Mouse (Mus musculus) frontal cortex, postnatal 14 days (tissue): ENCODE results near the gene Bzw1.
"Not testable (repeated sequence)": the region's sequence is repeated elsewhere in the genome, so short reads cannot be mapped to it uniquely, and the experiment has no call there.

Experiments
- DNase-seq, 2 experiments: peaks; one replicate each; pipeline ENCODE4 v3.0.0; 2022; ENCODE audit warnings: low spot score in 2 of 2

The Bzw1 gene

GRCm38 (mm10) chr1:58392652-58393283, at the start of gene Bzw1:
TSS of gene Bzw1 (plus strand) at chr1:58392898.
- DNase-seq, result peak; percentile 84 to 85

DNA sequence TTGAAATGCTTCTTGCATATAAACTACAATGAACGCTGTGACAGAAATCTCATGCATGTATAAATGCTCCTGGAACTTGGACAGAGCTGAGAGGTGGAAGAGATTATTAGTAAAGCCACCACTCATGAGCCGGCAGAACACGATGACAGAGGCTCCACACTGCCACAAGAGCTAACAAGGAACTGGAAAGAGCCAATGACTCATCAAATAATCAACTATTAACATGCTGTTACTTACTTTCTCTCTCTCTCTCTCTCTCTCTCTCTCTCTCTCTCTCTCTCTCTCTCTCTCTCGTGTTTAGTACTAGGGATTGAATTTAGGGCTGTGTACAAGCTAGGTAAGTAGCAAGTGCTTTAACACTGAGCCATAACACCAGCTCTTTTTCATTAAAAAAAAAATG, 48.8 kb upstream of the Bzw1 start:
- DNase-seq, result no peak

- DNase-seq, result no peak
These were observed 48.1 kb upstream of the Bzw1 start for GRCm38 (mm10) chr1:58344570-58344969.

GRCm38 (mm10) chr1:58346159-58346558, 46.5 kb upstream of the Bzw1 start:
- DNase-seq, result no peak

DNA sequence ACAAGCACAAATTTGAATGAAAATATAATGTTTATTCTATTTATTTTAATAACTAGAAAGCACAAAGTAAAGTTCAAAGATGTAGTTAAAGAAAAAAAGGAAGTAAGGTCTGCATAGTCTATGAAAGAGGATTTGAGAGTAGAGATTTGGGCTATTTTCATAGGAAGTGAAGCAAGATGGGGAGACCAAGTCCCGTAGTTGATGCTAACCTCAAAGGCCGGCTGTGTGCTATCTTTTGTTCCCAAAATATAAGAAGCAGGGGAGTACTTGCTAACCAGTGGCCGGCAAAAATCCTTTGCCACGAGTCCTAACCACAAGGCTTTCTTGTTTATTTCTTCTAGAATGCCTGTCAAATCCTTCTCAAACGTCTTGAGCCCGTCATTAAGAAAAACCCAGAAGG, 44.0 kb upstream of the Bzw1 start:
- no peak for DNase-seq

- no peak for DNase-seq
These were observed 39.3 kb upstream of the Bzw1 start for GRCm38 (mm10) chr1:58353238-58353893.

DNA sequence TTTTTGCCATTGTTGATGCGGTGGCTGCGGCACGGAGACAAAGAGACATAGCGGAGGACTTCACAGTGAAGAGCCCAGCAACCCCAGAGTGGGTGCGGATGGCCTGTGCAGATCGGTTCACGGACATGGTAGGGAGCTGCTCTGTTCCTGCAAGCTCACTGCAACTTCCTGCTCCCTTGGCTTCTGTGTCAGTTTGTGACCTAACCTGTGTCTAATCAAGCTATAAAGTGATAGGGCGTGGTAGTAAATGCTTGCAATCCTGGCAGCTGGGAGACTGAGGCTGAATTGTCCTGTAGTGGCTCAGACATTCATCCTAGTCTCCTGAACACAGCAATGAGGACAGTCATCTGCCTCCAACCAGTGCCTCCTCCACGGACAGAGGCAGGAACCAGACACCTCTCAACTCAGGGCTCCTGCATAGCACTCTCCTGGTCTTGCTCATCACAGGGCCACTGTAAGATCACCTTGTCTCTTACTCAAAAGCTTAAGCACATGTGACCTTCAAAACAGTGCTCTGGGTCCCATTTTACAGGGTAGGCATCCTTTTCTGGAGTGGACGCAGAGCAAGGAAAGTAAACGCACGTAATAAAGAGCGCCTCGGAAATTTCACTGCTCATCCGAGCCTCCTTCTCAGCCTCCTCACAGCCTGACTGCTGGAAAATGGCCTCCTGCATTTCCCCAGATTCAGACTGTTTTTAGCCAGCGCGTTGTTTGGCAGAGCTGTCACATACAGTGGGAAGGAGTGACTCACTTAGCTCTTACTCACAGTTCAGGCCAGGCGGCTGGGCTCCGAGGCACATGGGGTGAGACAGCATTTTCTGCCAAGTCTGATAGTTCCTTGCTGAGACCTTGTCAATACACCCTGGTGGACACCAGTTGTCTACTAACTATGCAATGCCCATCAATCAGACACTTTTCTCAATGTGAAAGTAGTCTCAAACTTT, 33.5 kb upstream of the Bzw1 start:
- peak; percentile 31 for DNase-seq

GRCm38 (mm10) chr1:58362296-58362695, 30.4 kb upstream of the Bzw1 start:
- no peak for DNase-seq

- DNase-seq, result no peak
These were observed 28.1 kb upstream of the Bzw1 start for GRCm38 (mm10) chr1:58364551-58364950.

- no peak for DNase-seq
These were observed 26.9 kb upstream of the Bzw1 start for GRCm38 (mm10) chr1:58365829-58366228.

DNA sequence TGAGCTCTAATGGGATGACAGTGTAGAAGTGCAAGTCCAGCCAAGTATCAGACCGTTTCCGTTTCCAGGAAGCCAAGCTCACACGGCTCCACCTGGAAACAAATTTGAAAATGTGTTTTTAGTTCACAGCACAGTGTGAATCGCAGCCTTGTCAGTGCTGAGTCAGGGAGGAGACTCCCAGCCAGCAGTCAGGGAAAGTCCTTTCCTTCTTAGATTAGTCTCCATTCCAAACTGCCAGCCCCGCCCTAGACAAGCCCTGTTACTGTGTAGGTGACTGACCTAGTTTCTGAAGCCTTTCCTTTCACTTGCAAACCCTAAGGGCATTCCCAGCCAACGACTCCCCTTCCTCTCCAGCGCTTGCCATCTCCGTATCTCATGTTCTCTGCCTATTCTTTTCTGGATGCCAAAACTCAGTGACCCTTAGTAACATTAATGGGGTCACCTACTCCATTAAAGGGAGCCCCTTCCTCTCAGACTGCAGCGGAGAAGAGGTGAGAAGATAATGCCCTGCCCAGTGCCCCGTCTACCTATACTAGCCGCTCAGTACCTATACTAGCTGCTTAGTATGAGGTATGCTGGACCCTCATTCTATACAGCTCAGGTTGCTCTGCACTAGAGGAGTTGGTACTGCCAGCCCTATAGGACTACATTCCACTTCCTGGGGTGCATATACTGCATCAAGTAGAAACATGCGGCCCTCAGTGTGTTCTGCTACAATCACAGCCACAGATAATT, 25.8 kb upstream of the Bzw1 start:
- DNase-seq, result no peak

DNA sequence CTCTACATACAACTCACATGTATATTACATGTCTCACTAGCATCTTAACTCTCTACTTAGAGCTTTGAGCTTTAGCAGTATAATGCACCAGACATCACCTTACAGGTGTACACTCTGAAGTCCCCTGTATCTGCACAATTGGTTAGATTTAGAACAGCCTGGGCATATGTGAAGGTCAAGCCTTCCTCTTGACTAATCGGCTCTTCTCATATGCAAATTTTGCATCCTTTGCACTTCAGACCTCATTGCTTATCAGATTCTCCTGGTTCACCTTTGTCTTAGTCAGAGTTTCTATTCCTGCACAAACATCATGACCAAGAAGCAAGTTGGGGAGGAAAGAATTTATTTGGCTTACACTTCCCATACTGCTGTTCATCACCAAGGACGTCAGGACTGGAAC, 23.0 kb upstream of the Bzw1 start:
- DNase-seq, result no peak

DNA sequence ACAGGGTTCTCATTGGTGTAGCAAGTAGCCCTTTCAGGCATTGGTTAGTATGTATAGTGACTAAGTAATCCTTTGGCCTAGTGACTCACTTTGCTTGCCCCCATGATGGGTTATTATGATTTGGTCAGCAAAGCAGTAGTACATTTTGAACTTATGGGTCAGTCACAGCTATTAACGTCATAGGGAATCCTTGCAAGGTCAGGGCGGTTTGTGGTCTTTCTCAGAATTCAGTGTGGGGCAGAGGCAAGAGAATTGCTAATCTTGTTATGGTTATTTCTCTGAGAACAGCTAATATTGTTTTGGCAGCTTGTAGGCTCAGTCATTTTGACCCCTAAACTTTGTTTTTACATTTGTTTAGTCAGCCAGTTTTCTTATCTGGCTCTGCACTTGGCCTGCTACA, 18.4 kb upstream of the Bzw1 start:
- DNase-seq, result not testable (repeated sequence)

GRCm38 (mm10) chr1:58375574-58376147, 17.0 kb upstream of the Bzw1 start:
- DNase-seq, result no peak

DNA sequence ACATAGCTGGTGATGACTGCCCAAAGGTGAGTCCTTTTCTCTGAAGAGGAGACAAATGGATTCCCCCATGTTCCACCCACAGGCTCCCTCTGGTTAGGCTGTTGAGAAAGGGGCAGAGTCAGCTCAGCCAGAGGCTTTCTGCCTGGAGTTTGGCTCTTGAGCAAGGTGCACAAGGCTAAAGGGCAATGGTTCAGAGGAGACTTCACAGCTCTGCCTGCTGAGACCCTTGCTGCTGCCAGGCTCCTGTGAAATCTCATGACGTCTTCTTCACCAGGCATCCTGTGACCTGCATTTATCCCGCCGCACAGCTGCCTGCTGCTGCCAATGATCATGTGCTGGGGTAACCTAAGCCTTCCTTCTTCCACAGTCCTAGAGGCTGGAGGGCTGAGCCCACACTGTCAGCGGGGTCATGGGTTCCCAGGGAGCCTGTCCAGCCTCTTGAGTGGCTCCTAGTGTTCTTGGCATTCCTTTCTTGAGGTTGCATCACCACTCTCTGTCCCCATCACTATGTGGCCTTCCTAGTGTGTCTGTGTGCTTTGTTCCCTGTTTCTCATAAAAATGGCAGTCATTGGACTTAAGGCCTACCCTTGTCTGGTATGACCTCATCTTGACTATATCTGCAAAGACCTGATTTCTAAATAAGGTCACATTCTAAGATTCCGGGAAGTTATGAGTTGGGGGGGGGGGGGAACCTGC, 10.0 kb upstream of the Bzw1 start:
- no peak for DNase-seq

DNA sequence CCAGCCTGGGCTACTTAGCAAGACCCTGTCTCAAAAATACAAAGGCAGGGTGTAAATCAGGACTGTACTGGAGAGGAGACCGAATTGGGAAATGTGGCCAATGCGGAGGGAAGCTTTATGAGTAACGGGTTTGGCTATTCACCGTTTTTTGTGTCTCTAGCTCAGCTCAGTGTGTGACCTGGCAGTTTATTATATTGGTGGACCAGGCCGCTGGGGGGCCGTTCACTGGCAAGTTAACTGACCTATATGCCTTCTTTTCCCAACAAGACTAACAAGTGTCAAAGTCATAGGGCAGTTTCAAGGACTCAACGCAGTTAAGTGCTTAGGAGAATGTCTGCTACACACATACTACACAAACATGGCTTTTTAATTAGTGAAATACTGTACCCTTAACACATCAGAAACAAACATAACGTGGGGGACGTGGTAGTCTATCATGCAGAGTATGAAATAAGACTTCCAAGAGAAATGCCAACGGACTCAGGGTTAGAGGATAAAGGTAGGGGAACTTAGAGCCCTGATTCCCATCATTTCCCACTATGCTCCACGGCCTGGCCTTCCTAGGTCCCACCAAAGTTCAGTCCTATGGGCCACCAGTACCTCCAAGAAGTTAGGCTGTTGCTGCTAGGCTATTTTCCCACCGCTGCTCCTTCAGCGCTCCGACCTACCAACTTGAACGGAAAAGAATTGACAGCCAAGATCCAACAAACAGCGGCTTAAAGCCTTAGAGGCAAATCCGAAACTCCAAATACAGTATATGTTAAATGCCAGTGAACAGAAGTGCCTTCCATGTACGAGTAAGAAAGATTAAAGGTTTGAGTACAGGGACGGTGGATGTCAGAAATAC, 1.1 kb upstream of the Bzw1 start:
- DNase-seq, result no peak

DNA sequence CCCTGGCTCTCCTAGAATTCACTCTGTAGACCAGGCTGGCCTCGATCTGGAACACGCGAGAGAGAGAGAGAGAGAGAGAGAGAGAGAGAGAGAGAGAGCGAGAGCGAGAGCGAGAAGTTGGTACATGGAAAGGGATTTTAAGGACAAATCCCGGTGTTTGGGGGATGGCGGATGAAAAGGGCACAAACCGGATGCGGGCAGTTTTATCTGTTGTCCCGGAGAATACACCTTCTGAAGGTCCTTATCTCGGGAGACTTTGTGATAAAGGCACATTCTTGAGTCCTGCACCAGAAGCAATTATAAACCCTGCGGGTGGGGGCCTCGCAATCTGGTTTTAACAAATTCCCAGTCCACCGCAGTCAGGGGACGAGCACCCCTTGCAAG, 438 bp upstream of the Bzw1 start:
- peak in 1 of 2 experiments; percentile 17 for DNase-seq

DNA sequence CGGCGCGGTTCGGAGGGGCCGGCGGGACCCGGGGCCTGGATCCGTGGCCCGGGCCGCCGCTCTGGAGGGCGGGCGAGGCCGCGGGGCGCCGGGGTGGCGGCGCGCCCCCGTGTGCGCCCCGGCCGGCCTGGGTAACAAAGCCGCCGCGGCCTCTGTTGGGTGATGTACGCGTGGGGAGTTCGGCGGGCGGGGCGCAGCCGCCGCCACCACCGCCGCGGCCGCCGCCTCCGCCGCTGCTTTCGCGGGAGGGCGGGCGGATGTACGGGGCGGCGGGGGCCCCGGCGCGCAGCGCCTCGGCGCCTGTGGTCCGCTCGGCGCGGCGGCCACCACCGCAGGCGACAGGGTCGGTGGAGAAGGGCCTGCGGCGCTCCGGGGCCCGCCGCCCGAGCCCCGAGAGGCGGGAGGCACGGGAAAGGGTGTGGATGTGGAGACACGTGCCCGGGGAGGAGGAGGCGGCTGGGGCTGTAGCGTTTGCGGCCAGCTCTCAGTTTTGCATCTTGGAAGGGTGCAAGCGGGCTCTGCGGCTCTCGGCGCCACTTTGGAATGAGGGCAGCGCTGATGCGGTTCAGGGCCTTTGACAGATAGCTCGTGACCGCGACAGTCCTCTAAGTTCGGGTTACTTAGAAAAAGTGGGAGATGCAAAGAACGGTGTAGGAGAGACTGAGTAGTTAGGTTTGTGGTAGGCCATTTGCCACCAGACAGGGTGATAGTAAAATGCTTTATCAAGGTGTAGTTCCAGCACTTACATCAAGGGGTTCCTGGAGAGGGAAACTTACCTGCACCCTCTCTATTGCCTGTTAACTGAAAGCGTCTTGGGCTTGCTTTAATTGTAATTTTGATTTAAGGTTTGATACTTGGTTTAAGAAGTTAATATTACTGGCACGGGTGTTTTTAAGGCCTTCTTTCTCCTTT, 842 bp downstream of the Bzw1 start:
- DNase-seq, result peak in 1 of 2 experiments; percentile 32

DNA sequence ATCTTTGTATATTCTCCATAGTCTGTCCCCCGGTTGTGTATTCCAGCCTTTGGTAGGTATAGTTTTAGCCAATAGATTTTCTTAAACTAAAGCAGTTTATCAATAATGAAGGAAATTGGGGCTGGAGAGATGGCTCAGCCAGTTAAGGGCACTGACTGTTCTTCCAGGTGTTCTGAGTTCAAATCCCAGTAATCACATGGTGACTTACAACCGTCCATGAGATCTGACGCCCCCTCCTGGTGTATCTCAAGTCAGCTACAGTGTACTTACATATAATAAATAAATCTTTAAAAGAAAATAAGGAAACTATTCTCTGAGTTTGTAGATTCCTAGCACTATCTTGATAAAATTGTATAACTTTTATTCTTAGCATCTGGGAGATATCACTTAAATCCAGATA, 2.6 kb downstream of the Bzw1 start:
- no peak for DNase-seq
